Mouse (Mus musculus) spleen, adult 2 months (tissue): Measurements from ENCODE around the gene Ctnnd2. TPM values are rescaled to one million over a fixed set of nuclear protein-coding genes. Genes with fewer than 3 reads are reported as not detected.

ENCODE experiments used
- DNase-seq, 2 experiments: peaks; one replicate each; pipeline versions ENCODE4 v3.0.0 to v3.0.0-alpha.2; 2012 to 2021; ENCODE audit warnings: low spot score in 2 of 2, low read depth in 1 of 2
- H3K27ac ChIP-seq: fragments of 200-500 bp; 2 replicates; pipeline ENCODE4 v1.5.1; 2012; ENCODE audit warnings: low read length, inconsistent platforms; ENCODE audit not compliant: insufficient read depth
- H3K27me3 ChIP-seq: fragments of 200-500 bp; 2 replicates; pipeline ENCODE4 v1.6.1; 2012; ENCODE audit warnings: mild to moderate bottlenecking, moderate library complexity, low read length, inconsistent platforms; ENCODE audit not compliant: control insufficient read depth, insufficient read depth
- H3K36me3 ChIP-seq: fragments of 200-500 bp; 2 replicates; pipeline ENCODE4 v1.6.1; 2012; ENCODE audit warnings: mild to moderate bottlenecking, low read length, inconsistent platforms; ENCODE audit not compliant: control insufficient read depth, insufficient read depth
- H3K4me1 ChIP-seq: fragments of 200-500 bp; 2 replicates; pipeline ENCODE4 v1.6.1; 2011; ENCODE audit warnings: inconsistent platforms; ENCODE audit not compliant: control insufficient read depth, insufficient read depth, insufficient read length
- H3K4me3 ChIP-seq: fragments of 200-500 bp; 2 replicates; pipeline ENCODE4 v1.5.1; 2011; ENCODE audit warnings: mild to moderate bottlenecking, inconsistent platforms; ENCODE audit not compliant: insufficient read depth, insufficient read length; ENCODE audit errors: extremely low read depth
- CTCF ChIP-seq: fragments of 200-500 bp; IDR thresholded peaks from 2 replicates; pipeline ENCODE4 v1.5.1; 2011; ENCODE audit warnings: mild to moderate bottlenecking, inconsistent platforms; ENCODE audit not compliant: insufficient read depth, insufficient read length, insufficient replicate concordance; ENCODE audit errors: extremely low read depth
- POLR2A ChIP-seq: fragments of 200-500 bp; IDR thresholded peaks from 2 replicates; pipeline ENCODE4 v1.6.1; 2011; ENCODE audit warnings: low read depth, low read length, inconsistent platforms
- WGBS: fragments of 180-500 bp; shearing (Covaris S2); methylation state at CpG from one replicate; pipeline ENCODE4 v1.1.7; 2018; 5-methylcytosine and 5-hydroxymethylcytosine counted together
- polyA plus RNA-seq: library from polyadenylated mRNA; depleted of rRNA; stranded (reverse); fragments of >200 nt; gene quantifications from 2 replicates; pipeline ENCODE4 v1.2.3, GENCODE M21; 2012

Ctnnd2 gene
- polyA plus RNA-seq, 1 experiment, result 1.2 TPM

DNA sequence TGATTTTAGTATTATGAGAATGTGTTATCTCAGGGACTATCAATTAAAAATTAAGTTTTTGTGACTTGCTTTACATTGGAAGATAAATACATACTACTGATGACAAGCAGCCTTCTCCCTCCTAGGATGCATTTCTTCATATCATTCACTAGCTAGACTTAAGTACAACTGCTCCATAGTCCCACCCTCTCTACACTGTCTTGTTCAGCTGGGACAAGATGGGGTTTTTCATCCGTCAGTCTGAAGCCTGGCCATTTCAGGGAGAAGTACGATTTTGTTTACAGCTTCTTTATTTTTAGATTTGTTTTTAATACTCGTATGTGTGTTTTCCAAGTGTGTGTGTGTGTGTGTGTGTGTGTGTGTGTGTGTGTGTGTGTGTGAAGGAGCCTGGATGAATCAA, 26.0 kb downstream of the Ctnnd2 start:
- TF ChIP-seq POLR2A (no peak), CTCF (no peak)
- Histone ChIP-seq H3K4me1 (no peaks in the 10 kb centered on the region), H3K4me3 (no peak overlapping the region), H3K27me3 (no peaks in the 10 kb centered on the region), H3K36me3 (no peaks in the 10 kb centered on the region), H3K27ac (no peak overlapping the region)
- WGBS, result 82% methylated on average over 3 of the region's 3 CpGs
- no peak for DNase-seq

DNA sequence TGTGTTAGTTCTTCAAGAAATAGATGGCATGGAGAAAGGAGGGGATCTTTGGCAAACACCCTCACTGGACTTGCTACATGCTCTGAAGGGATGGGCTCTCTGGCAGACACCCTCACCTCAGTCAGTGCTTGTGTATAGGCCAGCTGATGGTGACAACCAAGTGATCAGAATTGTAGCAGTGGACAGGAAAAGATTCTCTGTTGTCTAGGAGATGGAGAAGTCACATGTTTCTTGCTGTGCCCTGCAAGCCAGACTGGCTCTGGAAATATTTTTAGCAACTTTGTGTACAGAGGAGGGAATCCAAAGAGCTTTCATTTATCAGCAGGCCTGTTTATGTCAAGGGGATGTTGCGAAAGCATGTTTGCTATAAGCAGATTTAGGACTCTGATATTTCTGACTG, 27.4 kb downstream of the Ctnnd2 start:
- Histone ChIP-seq H3K36me3 (no peaks in the 10 kb centered on the region), H3K27me3 (no peaks in the 10 kb centered on the region), H3K4me1 (no peaks in the 10 kb centered on the region), H3K4me3 (no peak overlapping the region), H3K27ac (no peak overlapping the region)
- TF ChIP-seq CTCF (no peak), POLR2A (no peak)
- 87% methylated on average over 1 of the region's 1 CpGs for WGBS
- DNase-seq, result no peak

DNA sequence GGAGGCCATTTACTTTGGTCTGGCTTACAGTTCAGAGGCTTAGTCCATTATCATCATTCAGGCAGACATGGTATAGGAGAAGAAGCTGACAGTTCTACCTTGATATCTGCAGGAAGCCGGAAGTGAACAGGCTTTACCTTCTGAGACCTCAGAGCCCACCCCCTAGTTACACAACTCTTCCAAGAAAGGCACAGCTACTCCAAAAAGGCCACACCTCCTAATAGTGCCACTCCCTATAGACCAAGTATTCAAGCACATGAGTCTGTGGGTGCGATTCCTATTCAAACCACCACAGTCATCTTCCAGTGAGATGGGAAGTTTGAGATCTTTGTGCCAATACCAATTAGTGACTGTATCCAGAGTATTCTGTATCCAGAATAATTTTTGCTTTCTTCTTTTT, 28.8 kb downstream of the Ctnnd2 start:
- Histone ChIP-seq H3K27me3 (no peaks in the 10 kb centered on the region), H3K27ac (no peak overlapping the region), H3K36me3 (no peaks in the 10 kb centered on the region), H3K4me1 (no peaks in the 10 kb centered on the region), H3K4me3 (no peak overlapping the region)
- TF ChIP-seq CTCF (no peak), POLR2A (no peak)
- 93% methylated on average over 2 of the region's 2 CpGs for WGBS
- no peak for DNase-seq

DNA sequence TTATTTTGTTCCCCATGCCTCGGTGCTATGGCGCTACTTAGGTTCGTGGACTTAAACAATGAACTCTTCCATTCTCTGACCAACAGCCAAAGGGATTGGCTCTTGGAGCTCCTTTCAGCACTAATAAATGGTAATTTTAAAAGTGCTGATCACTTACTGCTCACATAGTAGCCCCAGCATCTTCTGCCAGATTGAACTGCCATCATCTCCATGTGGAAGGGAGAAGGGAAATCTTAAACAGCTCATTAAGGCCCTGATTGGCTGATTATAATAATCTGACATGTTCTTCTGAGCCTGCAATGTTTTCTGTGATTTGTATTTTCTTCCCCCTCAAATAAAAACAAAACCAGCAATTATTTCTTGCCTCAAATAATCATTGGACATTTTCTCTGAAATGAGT, 29.2 kb downstream of the Ctnnd2 start:
- 83% methylated on average over 3 of the region's 3 CpGs for WGBS
- Histone ChIP-seq H3K4me3 (no peak overlapping the region), H3K27ac (no peak overlapping the region), H3K27me3 (no peaks in the 10 kb centered on the region), H3K4me1 (no peaks in the 10 kb centered on the region), H3K36me3 (no peaks in the 10 kb centered on the region)
- TF ChIP-seq CTCF (no peak), POLR2A (no peak)
- no peak for DNase-seq

DNA sequence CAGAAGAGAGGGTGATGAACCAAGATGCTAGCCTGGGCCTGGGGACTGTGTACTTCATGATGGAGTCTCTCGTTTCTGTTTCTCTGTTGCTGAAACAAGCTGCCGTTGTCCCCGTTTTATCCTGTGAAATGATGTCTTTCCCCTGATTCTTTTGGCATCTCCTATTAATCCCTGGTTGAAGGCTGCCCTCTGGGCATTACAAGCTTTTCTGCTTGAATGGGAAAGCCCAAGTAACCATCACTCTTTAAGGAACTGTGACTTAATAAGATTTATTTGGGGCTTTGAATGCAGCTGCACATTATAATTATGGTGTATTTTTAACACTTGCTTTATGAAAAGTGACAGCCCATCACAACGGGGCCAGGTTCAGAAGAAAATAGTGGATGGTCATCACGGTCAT, 40.4 kb downstream of the Ctnnd2 start:
- no peaks in the 10 kb centered on the region for H3K27me3 ChIP-seq
- 91% methylated on average over 5 of the region's 5 CpGs for WGBS
- TF ChIP-seq CTCF (no peak), POLR2A (no peak)
- H3K4me1 ChIP-seq, result no peaks in the 10 kb centered on the region
- no peaks in the 10 kb centered on the region for H3K36me3 ChIP-seq
- no peak overlapping the region for H3K27ac ChIP-seq
- DNase-seq, result no peak
- no peak overlapping the region for H3K4me3 ChIP-seq

DNA sequence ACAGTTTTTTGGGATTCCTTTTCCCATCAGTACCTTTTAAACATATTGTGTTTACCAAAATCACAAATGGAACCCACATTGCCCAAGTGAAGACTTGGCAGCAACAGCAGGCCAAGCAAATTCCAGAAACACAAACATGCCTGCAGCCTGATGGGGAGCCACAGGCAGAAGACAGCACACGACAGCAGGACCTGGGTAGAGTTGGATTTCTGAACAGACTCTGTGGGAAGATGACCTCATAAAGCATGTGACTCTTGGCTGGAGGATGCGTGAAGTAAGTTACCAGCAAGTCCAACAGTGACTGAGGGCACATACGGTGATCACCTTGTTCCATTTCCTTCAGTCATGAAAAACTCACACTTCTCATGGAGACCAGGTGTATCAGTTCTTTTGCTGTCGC, 43.5 kb downstream of the Ctnnd2 start:
- DNase-seq, result no peak
- H3K4me1 ChIP-seq, result no peaks in the 10 kb centered on the region
- no peak overlapping the region for H3K4me3 ChIP-seq
- 82% methylated on average over 4 of the region's 4 CpGs for WGBS
- TF ChIP-seq POLR2A (no peak), CTCF (no peak)
- H3K36me3 ChIP-seq, result no peaks in the 10 kb centered on the region
- no peaks in the 10 kb centered on the region for H3K27me3 ChIP-seq
- no peak overlapping the region for H3K27ac ChIP-seq

DNA sequence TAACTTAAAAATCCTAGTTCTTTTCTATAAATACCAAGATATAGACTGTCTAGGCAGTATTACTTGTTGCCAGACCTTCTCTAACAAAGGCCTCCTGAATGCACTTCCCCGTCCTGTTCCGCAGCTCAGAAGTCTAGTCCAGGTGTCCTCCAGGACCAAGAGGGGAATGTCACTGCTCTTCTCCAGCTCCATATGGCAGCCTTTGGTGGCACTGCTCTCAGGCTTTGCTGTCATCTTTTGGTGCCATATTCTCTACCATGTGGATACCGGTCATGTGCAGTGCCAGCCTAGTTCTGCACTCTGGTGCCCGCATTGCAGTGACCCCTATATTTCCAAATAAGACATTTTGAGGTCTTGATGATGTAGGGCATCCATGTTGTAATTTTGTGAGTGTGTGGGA, 56.7 kb downstream of the Ctnnd2 start:
- Histone ChIP-seq H3K4me3 (no peak overlapping the region), H3K27me3 (no peaks in the 10 kb centered on the region), H3K4me1 (no peaks in the 10 kb centered on the region), H3K36me3 (no peaks in the 10 kb centered on the region), H3K27ac (no peak overlapping the region)
- WGBS, result 93% methylated on average over 4 of the region's 4 CpGs
- TF ChIP-seq POLR2A (no peak), CTCF (no peak)
- DNase-seq, result no peak
